Mouse (Mus musculus): ENCODE results near the gene Clip3. TPM values are rescaled to one million over a fixed set of nuclear protein-coding genes. Genes with fewer than 3 reads are reported as not detected.

The Clip3 gene
- total RNA-seq (2023) = under 1 TPM; 0.64 to 0.65 TPM

GRCm38 (mm10) chr7:30291215-30292131 lies at the start of gene Clip3:
TSS of gene Clip3 (plus strand) at chr7:30291728.

GRCm38 (mm10) chr7:30279951-30280669 lies 11.4 kb upstream of the Clip3 start, which contains the start of the genes Thap8 and Wdr62:
TSS of gene Thap8 (plus strand) at chr7:30280094.
TSS of gene Wdr62 (minus strand) at chr7:30280419.

GRCm38 (mm10) chr7:30308076-30309005 lies 16.8 kb downstream of the Clip3 start, which contains the start of gene Alkbh6:
TSS of gene Alkbh6 (plus strand) at chr7:30308717.

GRCm38 (mm10) chr7:30314721-30315155 lies 23.2 kb downstream of the Clip3 start, which contains the start of gene Syne4:
TSS of gene Syne4 (plus strand) at chr7:30314807.

GRCm38 (mm10) chr7:30321539-30322284 lies 30.2 kb downstream of the Clip3 start, which contains the start of gene E130208F15Rik:
TSS of gene E130208F15Rik (plus strand) at chr7:30321740.

GRCm38 (mm10) chr7:30323795-30324194 lies 32.3 kb downstream of the Clip3 start, which contains the start of gene Sdhaf1:
TSS of gene Sdhaf1 (minus strand) at chr7:30323895.

Other genes with a start within 250 kb of the Clip3 start
- gene Zfp14, start 240.3 kb upstream of the Clip3 start, total RNA-seq (2023) = 1 to 10 TPM; 5.5 to 6.3 TPM
- gene Zfp82, start 218.8 kb upstream of the Clip3 start, total RNA-seq (2023) = 1 to 10 TPM; 5.5 to 7.1 TPM
- gene Gm26920, start 201.3 kb upstream of the Clip3 start, total RNA-seq (2023) = not detected
- 10 to 100 TPM in 1 of 2 experiments, 1 to 10 TPM in 1; 7.1 to 10.5 TPM for gene Zfp566, start 201.2 kb upstream of the Clip3 start, total RNA-seq (2023)
- 10 to 100 TPM; 50.5 to 60.3 TPM for gene Zfp260, start 197.0 kb upstream of the Clip3 start, total RNA-seq (2023)
- 10 to 100 TPM; 11.6 to 16.6 TPM for gene Zfp382, start 169.8 kb upstream of the Clip3 start, total RNA-seq (2023)
- gene Zfp146, start 122.0 kb upstream of the Clip3 start, total RNA-seq (2023) = 10 to 100 TPM; 53.4 to 56.2 TPM
- gene Cox7a1, start 107.6 kb upstream of the Clip3 start, total RNA-seq (2023) = 1 to 10 TPM in 1 of 2 experiments, not detected in 1; 1.8 TPM
- 100 to 1,000 TPM; 155 to 167 TPM for gene Capns1, start 92.9 kb upstream of the Clip3 start, total RNA-seq (2023)
- 10 to 100 TPM; 35.1 to 43.9 TPM for gene Polr2i, start 59.8 kb upstream of the Clip3 start, total RNA-seq (2023)
- gene Tbcb, start 59.5 kb upstream of the Clip3 start, total RNA-seq (2023) = 10 to 100 TPM; 26.0 to 27.3 TPM
- not detected for gene Ovol3, start 56.0 kb upstream of the Clip3 start, total RNA-seq (2023)
- gene Thap8, start 11.6 kb upstream of the Clip3 start, total RNA-seq (2023) = 1 to 10 TPM in 1 of 2 experiments, under 1 TPM in 1; 0.44 to 1.3 TPM
- 1 to 10 TPM; 4.0 to 8.4 TPM for gene Wdr62, start 11.3 kb upstream of the Clip3 start, total RNA-seq (2023)
- 10 to 100 TPM; 39.8 to 42.3 TPM for gene Alkbh6, start 17.0 kb downstream of the Clip3 start, total RNA-seq (2023)
- gene Syne4, start 23.1 kb downstream of the Clip3 start, total RNA-seq (2023) = 1 to 10 TPM; 5.5 to 6.3 TPM
- 1 to 10 TPM; 6.6 to 9.5 TPM for gene E130208F15Rik, start 30.0 kb downstream of the Clip3 start, total RNA-seq (2023)
- 10 to 100 TPM in 1 of 2 experiments, 1 to 10 TPM in 1; 8.8 to 11.4 TPM for gene Sdhaf1, start 32.2 kb downstream of the Clip3 start, total RNA-seq (2023)
- gene Lrfn3, start 71.0 kb downstream of the Clip3 start, total RNA-seq (2023) = not detected
- 10 to 100 TPM; 10.7 to 27.3 TPM for gene Tyrobp, start 122.0 kb downstream of the Clip3 start, total RNA-seq (2023)
- gene Hcst, start 128.1 kb downstream of the Clip3 start, total RNA-seq (2023) = 100 to 1,000 TPM; 185 to 201 TPM
- gene Nfkbid, start 130.0 kb downstream of the Clip3 start, total RNA-seq (2023) = 10 to 100 TPM; 40.1 to 45.7 TPM
- gene Aplp1, start 153.8 kb downstream of the Clip3 start, total RNA-seq (2023) = 1 to 10 TPM; 3.8 to 4.3 TPM
- not detected for gene Kirrel2, start 166.0 kb downstream of the Clip3 start, total RNA-seq (2023)
- not detected for gene Nphs1, start 166.6 kb downstream of the Clip3 start, total RNA-seq (2023)
- not detected for gene Prodh2, start 201.9 kb downstream of the Clip3 start, total RNA-seq (2023)
- 1 to 10 TPM; 3.3 to 6.3 TPM for gene Arhgap33, start 243.3 kb downstream of the Clip3 start, total RNA-seq (2023)